ENCODE assay signal across 9 mouse cellular contexts in the genomic region with DNA sequence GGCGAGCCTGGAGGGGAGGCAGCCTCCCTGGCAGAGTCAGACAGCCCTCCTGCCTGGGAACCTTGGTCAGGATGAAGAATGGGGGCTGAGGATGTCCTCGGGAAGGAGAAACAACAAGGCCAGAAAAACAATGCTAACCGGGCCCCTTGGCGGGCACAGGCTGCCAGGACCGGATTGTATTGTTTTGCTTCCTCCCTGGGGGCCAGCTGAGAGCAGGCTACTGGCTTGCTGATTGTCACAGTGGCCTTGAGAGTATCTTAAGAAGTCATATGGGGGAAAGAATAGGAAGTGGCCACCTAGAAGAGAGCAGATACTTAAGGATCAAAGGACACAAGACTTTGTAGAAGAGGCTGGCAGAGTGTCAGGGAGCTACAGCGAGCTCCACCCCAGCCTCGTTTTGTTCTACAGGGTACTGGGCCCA. TPM values are rescaled to one million over a fixed set of nuclear protein-coding genes. Genes with fewer than 3 reads are reported as not detected.
A peak's percentile ranks its signal among the peaks of the same experiment; 100 is the strongest.
DNase-seq lines count a peak whose midpoint lies in the region; TF ChIP-seq lines count a peak whose summit lies in the region.
"Had no signal": no experiment of that assay in that cellular context is flagged by ENCODE, and none has a peak within 500 bp of the region (broad histone marks: within the 10 kb centered on the region; RNA-seq: fewer than 3 reads in every experiment).

No protein-coding gene starts in this region.

- 0 out of 2 replicates have a peak overlapping the region, but pooled peaks have one; percentile 46 for H3K27ac ChIP-seq in testis, adult 2 months (ENCODE audit: control insufficient read depth, insufficient read depth, low read depth, low read length)
- H3K27ac ChIP-seq in limb, embryonic 10.5 days = peak overlapping the region; percentile 59; the same call in 1 of the 2 replicates
- H3K27ac ChIP-seq: hindbrain, embryonic 12.5 days had no signal

- H3K9me3 ChIP-seq in limb, embryonic 10.5 days (replicated peaks) = no peaks in the 10 kb centered on the region
- H3K9me3 ChIP-seq: hindbrain, embryonic 12.5 days had no signal

- no peak overlapping the region for H3K4me3 ChIP-seq in testis, adult 2 months (ENCODE audit: control insufficient read depth, low read depth, low read length)
- H3K4me3 ChIP-seq in limb, embryonic 10.5 days = no peak overlapping the region
- H3K4me3 ChIP-seq: hindbrain, embryonic 12.5 days had no signal

- intact Hi-C loops in heart, postnatal 10 days (cut with DNase I) = no loop called here

- 43% methylated on average over 7 of the region's 7 CpGs for WGBS in limb, embryonic 10.5 days

- no peak for TF ChIP-seq POLR2A in testis, adult 2 months (IDR thresholded peaks at IDR 0.05; ENCODE audit: control insufficient read depth, low read depth, low read length)

- no peak for DNase-seq in testis, postnatal 10 days (ENCODE audit: low spot score)
- peak; percentile 54 to 65 for DNase-seq in heart, postnatal 10 days
- DNase-seq in limb, embryonic 10.5 days (ENCODE audit: low spot score) = no peak
- DNase-seq in cerebellum, adult 11-12 months = no peak
- no peak for DNase-seq in spleen, postnatal 14 days (ENCODE audit: low spot score in 2 of 2)
- no peak for DNase-seq in c-Kit-positive CD71-positive TER-119-positive erythroid progenitor cells, embryonic 14.5 days (ENCODE audit: low spot score)

- no peaks in the 10 kb centered on the region for H3K36me3 ChIP-seq in testis, adult 2 months (ENCODE audit: control insufficient read depth, insufficient read depth, low read length)
- H3K36me3 ChIP-seq in limb, embryonic 10.5 days = no peaks in the 10 kb centered on the region
- H3K36me3 ChIP-seq: hindbrain, embryonic 12.5 days had no signal

- no peaks in the 10 kb centered on the region for H3K4me1 ChIP-seq in testis, adult 2 months (ENCODE audit: control insufficient read depth, insufficient read depth, low read length)
- peaks cover 6% of the 10 kb centered on the region for H3K4me1 ChIP-seq in limb, embryonic 10.5 days

- no peaks in the 10 kb centered on the region for H3K27me3 ChIP-seq in testis, adult 2 months (ENCODE audit: control insufficient read depth, insufficient read depth, low read length)
- no peaks in the 10 kb centered on the region for H3K27me3 ChIP-seq in limb, embryonic 10.5 days (ENCODE audit: low read depth, poor library complexity, severe bottlenecking)
- H3K27me3 ChIP-seq: hindbrain, embryonic 12.5 days had no signal

- TF ChIP-seq CTCF in testis, adult 2 months (IDR thresholded peaks at IDR 0.05; ENCODE audit: control insufficient read depth, insufficient read depth, insufficient replicate concordance, low read depth, low read length) = no peak

RNA-seq across cellular contexts. Expression of a gene that starts 18.1 kb away (rescaled TPM):
- 34.3 and 36.5 TPM in 2 replicates for polyA plus RNA-seq in testis, adult 2 months (2012; rRNA removed)
- total RNA-seq in heart, postnatal 10 days (2021) = 100 to 1,000 TPM; 151 to 155 TPM
- polyA plus RNA-seq in limb, embryonic 10.5 days (2016; fragmentation: Nextera tagmentation; extraction: Ambion mirVana) = 68.9 and 84.4 TPM in 2 replicates

RNA-seq across cellular contexts. Expression of a gene that starts 18.6 kb away (rescaled TPM):
- polyA plus RNA-seq in testis, adult 2 months (2012; rRNA removed) = 6.0 and 6.4 TPM in 2 replicates
- total RNA-seq in heart, postnatal 10 days (2021) = 10 to 100 TPM; 30.8 to 37.5 TPM
- 0.48 and 0.64 TPM in 2 replicates for polyA plus RNA-seq in limb, embryonic 10.5 days (2016; fragmentation: Nextera tagmentation; extraction: Ambion mirVana)
- total RNA-seq: common myeloid progenitor, adult 5-6 weeks had no signal

RNA-seq across cellular contexts. Expression of a gene that starts 53.3 kb away (rescaled TPM):
- 0.24 TPM in 1 of 2 replicates, not detected in the other for polyA plus RNA-seq in testis, adult 2 months (2012; rRNA removed)
- not detected for total RNA-seq in heart, postnatal 10 days (2021)
- 0.15 and 0.24 TPM in 2 replicates for polyA plus RNA-seq in limb, embryonic 10.5 days (2016; fragmentation: Nextera tagmentation; extraction: Ambion mirVana)
- total RNA-seq: common myeloid progenitor, adult 5-6 weeks had no signal
- polyA plus RNA-seq: hindbrain, embryonic 12.5 days had no signal

Comparison
In these comparisons a context has a peak if more than half of its experiments do, and no peak if none do; other contexts are left out.
1. DNase-seq: peak in heart, postnatal 10 days (2 of 2); none in testis, postnatal 10 days (single experiment), limb, embryonic 10.5 days (single experiment), cerebellum, adult 11-12 months (single experiment), spleen, postnatal 14 days (0 of 2) and c-Kit-positive CD71-positive TER-119-positive erythroid progenitor cells, embryonic 14.5 days (single experiment).